Comparison of ENCODE assay signal across 12 mouse cellular contexts in the genomic region with DNA sequence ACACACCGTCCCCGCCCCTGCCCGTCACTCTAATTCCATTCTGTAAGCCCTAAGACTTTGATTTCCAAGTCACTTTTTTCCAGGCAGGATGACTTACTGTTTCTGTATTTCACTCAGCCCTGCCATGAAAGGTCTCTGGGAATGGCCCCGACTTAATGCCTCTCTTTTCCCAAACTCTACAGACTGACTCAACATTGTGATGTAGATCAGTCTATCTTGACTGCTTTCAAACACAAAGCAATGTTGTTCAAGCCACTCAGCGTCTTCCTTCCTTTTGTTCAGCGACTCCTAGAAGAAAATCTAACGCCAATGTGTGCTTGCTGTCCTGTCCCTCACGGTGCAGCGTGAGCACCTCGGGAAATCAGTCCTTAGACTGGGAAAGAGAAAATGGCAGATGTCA.
"Had no signal": no experiment of that assay in that cellular context is flagged by ENCODE, and none has a peak within 500 bp of the region (broad histone marks: within the 10 kb centered on the region; RNA-seq: fewer than 3 reads in every experiment).

No protein-coding gene starts in this region.

- H3K27ac ChIP-seq: kidney, postnatal 0 days; liver, embryonic 15.5 days had no signal

- H3K27me3 ChIP-seq: liver, embryonic 15.5 days had no signal

- H3K9ac ChIP-seq: liver, embryonic 15.5 days had no signal

- H3K4me1 ChIP-seq: liver, embryonic 15.5 days had no signal

- DNase-seq: kidney, adult 11 months; kidney, adult 9 months; kidney, postnatal 36 days; left cerebral cortex, postnatal 4 days; lung, adult 2 months; lung, postnatal 36 days; right cerebral cortex, postnatal 14 days; thymus, postnatal 36 days had no signal

- H3K9me3 ChIP-seq: liver, embryonic 15.5 days had no signal

- H3K4me3 ChIP-seq: liver, embryonic 15.5 days had no signal

- H3K4me2 ChIP-seq: liver, embryonic 11.5 days; liver, embryonic 15.5 days had no signal

- ATAC-seq: lung, postnatal 0 days had no signal

- H3K36me3 ChIP-seq: liver, embryonic 15.5 days had no signal
